Mouse (Mus musculus) megakaryocyte, embryonic 14.5 days (primary cell): ENCODE data around the gene Zglp1.

Experiments
- FLI1 ChIP-seq: IDR thresholded peaks from 2 replicates; pipeline ENCODE4 v1.6.1; 2012; ENCODE audit warnings: low read length, inconsistent platforms, mixed read lengths
- GATA1 ChIP-seq: IDR thresholded peaks from 3 replicates; pipeline ENCODE4 v1.6.1; 2012; ENCODE audit warnings: mixed read lengths, low read length, inconsistent platforms, borderline replicate concordance

DNA sequence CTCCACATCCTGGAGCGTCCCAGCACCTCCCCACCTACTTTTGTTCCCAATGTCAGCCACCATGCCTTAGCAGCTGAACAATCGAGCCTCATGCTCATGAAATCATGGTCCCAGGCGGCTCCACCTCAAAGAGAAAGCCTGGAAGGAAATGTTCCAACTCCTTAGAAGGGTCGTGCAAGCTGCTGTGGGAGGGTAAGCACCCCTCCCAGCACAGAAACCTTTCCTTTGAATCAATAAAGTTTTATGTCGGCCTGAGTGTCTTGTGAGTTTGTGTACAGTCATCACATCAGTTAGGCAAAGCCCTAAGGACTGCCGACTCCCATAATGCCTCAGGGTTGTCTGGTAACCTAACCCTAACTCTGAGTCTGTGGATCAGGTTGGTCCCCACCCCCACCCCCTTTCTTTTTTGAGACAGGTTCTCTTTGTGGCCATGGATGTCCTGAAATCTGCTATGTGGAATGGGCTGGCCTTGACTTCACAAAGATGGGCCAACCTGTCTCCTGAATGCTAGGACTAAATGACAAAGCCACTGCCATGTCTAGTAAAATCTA, 38.3 kb downstream of the Zglp1 start:
- TF ChIP-seq GATA1 (no peak), FLI1 (no peak)
